Mouse (Mus musculus): ENCODE results near the gene Dgkg.

- TF ChIP-seq CTCF (IDR thresholded peaks at IDR 0.05; ENCODE audit: low read depth, low read length) (no peak), GATA1 (IDR thresholded peaks at IDR 0.05; ENCODE audit: borderline replicate concordance, low read length) (no peak), POLR2AphosphoS5 (IDR thresholded peaks at IDR 0.05; ENCODE audit: insufficient replicate concordance, low read depth, low read length) (no peak)
Measured at GRCm38 (mm10) chr16:22504049-22504448, 153.0 kb downstream of the Dgkg start.

All from G1E (cell line).